Mouse (Mus musculus) heart, embryonic 15.5 days (tissue): ENCODE measurements at regions not wholly inside any gene's neighbourhood (a gene's known extent, or its start where the extent isn't known, plus 50 kb on each side); places are given as distances from the start of the nearest gene placed in this dataset.

ENCODE experiments used
- ATAC-seq: fragments of 200-750 bp; cut with Nextera tagmentation; replicated peaks from 2 replicates; pipeline ENCODE4 v1.8.0; 2017; ENCODE audit warnings: low read depth, moderate TSS enrichment; ENCODE audit not compliant: insufficient number of reproducible peaks, insufficient read depth, low FRiP score
- H3K27ac ChIP-seq: fragments of 300-500 bp; sonication (generic); 2 replicates; pipeline ENCODE4 v1.5.1; 2015; ENCODE audit warnings: mild to moderate bottlenecking, inconsistent platforms
- H3K27me3 ChIP-seq: fragments of 300-500 bp; sonication (generic); 2 replicates; pipeline ENCODE4 v1.6.1; 2015; ENCODE audit warnings: inconsistent platforms
- H3K36me3 ChIP-seq: fragments of 300-500 bp; sonication (generic); 2 replicates; pipeline ENCODE4 v1.6.1; 2015; ENCODE audit warnings: mild to moderate bottlenecking, inconsistent platforms
- H3K4me1 ChIP-seq: fragments of 300-500 bp; sonication (generic); replicated peaks from 2 replicates; pipeline ENCODE4 v1.6.1; 2015; ENCODE audit warnings: inconsistent platforms
- H3K4me2 ChIP-seq: fragments of 300-500 bp; sonication (generic); 2 replicates; pipeline ENCODE4 v1.6.1; 2015; ENCODE audit warnings: inconsistent platforms, mild to moderate bottlenecking, moderate library complexity
- H3K4me3 ChIP-seq: fragments of 300-500 bp; sonication (generic); 2 replicates; pipeline ENCODE4 v1.5.1; 2015; ENCODE audit warnings: mild to moderate bottlenecking, inconsistent platforms
- H3K9ac ChIP-seq: fragments of 300-500 bp; sonication (generic); 2 replicates; pipeline ENCODE4 v1.6.1; 2015; ENCODE audit warnings: mild to moderate bottlenecking, inconsistent platforms
- H3K9me3 ChIP-seq: fragments of 300-500 bp; sonication (generic); replicated peaks from 2 replicates; pipeline ENCODE4 v1.6.1; 2016; ENCODE audit warnings: inconsistent platforms
- WGBS: fragments of 180-500 bp; shearing (Covaris S2); methylation state at CpG from one replicate; pipeline ENCODE4 v1.1.7; 2015; ENCODE audit warnings: mixed read lengths; 5-methylcytosine and 5-hydroxymethylcytosine counted together

- WGBS: 61% methylated on average over 3 of the region's 3 CpGs
- Histone ChIP-seq H3K9ac (no peak overlapping the region), H3K36me3 (no peaks in the 10 kb centered on the region), H3K4me2 (no peak overlapping the region), H3K9me3 (no peaks in the 10 kb centered on the region), H3K27ac (no peak overlapping the region), H3K4me1 (no peaks in the 10 kb centered on the region), H3K4me3 (no peak overlapping the region), H3K27me3 (no peaks in the 10 kb centered on the region)
- ATAC-seq: no peak
Measured at GRCm38 (mm10) chr6:81323690-81324089, 599.8 kb upstream of the Gcfc2 start.

- Histone ChIP-seq H3K27me3 (no peaks in the 10 kb centered on the region), H3K36me3 (no peaks in the 10 kb centered on the region), H3K27ac (no peak overlapping the region), H3K4me1 (no peaks in the 10 kb centered on the region), H3K9ac (no peak overlapping the region), H3K4me2 (no peak overlapping the region), H3K9me3 (no peaks in the 10 kb centered on the region), H3K4me3 (no peak overlapping the region)
- 79% methylated on average over 7 of the region's 7 CpGs for WGBS
- no peak for ATAC-seq
Measured at GRCm38 (mm10) chr6:81363969-81364529, 559.4 kb upstream of the Gcfc2 start.

DNA sequence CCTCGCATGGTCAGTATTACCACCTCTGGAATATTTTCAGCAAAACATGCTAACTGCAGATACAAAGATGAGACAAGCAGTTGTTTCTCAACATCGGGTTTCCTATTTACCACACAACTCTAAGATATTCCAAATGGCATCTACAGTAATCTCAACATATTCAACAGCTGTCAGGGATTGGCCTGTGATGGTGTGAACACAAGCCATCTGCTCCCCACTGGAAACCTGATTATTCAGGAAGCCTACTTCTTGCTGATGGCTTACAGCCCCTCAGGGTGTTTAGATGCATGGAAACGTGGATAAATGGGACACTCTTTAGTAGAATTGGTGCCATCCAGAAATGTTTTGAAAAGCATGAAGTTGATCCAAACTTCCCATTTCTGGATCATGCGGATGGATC, 535.0 kb upstream of the Gcfc2 start:
- Histone ChIP-seq H3K27ac (no peak overlapping the region), H3K27me3 (no peaks in the 10 kb centered on the region), H3K4me1 (no peaks in the 10 kb centered on the region), H3K9me3 (no peaks in the 10 kb centered on the region), H3K4me2 (no peak overlapping the region), H3K9ac (no peak overlapping the region), H3K36me3 (no peaks in the 10 kb centered on the region), H3K4me3 (no peak overlapping the region)
- 70% methylated on average over 4 of the region's 4 CpGs for WGBS
- no peak for ATAC-seq

GRCm38 (mm10) chr6:81403122-81403521, 520.3 kb upstream of the Gcfc2 start:
- Histone ChIP-seq H3K9me3 (no peaks in the 10 kb centered on the region), H3K4me3 (no peak overlapping the region), H3K4me2 (no peak overlapping the region), H3K27ac (no peak overlapping the region), H3K27me3 (no peaks in the 10 kb centered on the region), H3K4me1 (no peaks in the 10 kb centered on the region), H3K9ac (no peak overlapping the region), H3K36me3 (no peaks in the 10 kb centered on the region)
- ATAC-seq: no peak

DNA sequence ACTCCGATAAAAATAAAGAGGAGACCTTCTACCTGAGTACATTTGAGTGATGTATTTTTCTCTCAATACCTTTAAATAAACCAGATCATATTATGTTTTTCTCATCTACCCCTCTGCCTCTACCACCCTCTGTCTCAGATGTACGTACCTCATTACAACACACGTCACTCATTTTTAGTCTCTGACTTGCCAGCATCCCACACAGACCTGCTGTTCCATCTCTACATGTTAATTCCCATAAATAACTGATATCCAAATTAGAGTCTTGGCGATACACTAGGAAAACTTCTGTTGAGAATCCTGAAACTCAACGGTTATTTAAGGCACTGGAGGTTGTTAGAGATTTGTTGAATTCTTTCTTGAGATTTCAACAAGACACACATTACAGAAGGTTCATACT, 509.9 kb upstream of the Gcfc2 start:
- Histone ChIP-seq H3K9me3 (no peaks in the 10 kb centered on the region), H3K9ac (no peak overlapping the region), H3K4me3 (no peak overlapping the region), H3K27ac (no peak overlapping the region), H3K4me1 (no peaks in the 10 kb centered on the region), H3K4me2 (no peak overlapping the region), H3K36me3 (no peaks in the 10 kb centered on the region), H3K27me3 (no peaks in the 10 kb centered on the region)
- WGBS: 77% methylated on average over 5 of the region's 5 CpGs
- no peak for ATAC-seq

GRCm38 (mm10) chr6:81434745-81435144, 488.7 kb upstream of the Gcfc2 start:
- H3K9ac ChIP-seq: no peak overlapping the region
- ATAC-seq: no peak
- H3K4me3 ChIP-seq: no peak overlapping the region
- no peaks in the 10 kb centered on the region for H3K4me1 ChIP-seq
- no peaks in the 10 kb centered on the region for H3K27me3 ChIP-seq
- no peaks in the 10 kb centered on the region for H3K9me3 ChIP-seq
- 71% methylated on average over 6 of the region's 6 CpGs for WGBS
- no peak overlapping the region for H3K27ac ChIP-seq
- H3K36me3 ChIP-seq: no peaks in the 10 kb centered on the region
- no peak overlapping the region for H3K4me2 ChIP-seq

DNA sequence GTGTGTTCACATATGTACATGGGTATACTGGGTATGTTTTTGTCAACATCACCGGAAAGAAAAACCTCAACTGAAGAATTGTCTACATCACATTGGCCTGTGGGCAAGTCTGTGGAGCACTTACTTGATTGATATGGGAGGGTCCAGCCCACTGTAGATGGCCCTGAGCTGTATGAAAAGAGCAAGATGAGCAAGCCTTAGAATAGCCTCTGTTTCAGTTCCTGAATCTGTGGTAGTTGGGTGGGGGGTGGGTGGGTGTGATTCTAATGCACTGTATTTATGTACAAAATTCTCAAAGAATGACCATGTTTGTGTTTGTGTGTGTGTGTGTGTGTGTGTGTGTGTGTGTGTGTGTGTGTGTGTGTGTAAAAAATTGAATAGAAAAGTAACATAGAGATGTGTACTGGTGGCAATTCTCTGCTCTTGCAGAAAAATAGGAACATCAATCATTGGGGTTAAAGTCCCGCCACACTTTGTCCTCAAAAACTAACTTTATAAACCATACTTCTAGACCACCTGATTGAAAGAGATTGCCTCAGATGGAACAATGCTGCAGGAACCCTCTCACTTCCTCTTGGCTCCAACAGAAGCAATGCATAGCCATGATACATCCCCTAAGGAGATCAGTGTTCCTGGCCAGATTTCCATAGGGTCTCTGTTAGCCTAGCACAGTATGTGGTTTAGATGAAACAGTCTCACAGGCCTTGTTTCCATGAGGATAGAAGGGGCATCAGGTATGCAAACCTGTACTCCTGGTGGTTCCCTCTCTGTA, 484.3 kb upstream of the Gcfc2 start:
- H3K27me3 ChIP-seq: no peaks in the 10 kb centered on the region
- ATAC-seq: no peak
- WGBS: 88% methylated on average over 2 of the region's 2 CpGs
- H3K4me1 ChIP-seq: no peaks in the 10 kb centered on the region
- H3K9me3 ChIP-seq: no peaks in the 10 kb centered on the region
- no peak overlapping the region for H3K4me2 ChIP-seq
- no peak overlapping the region for H3K27ac ChIP-seq
- H3K36me3 ChIP-seq: no peaks in the 10 kb centered on the region
- H3K4me3 ChIP-seq: no peak overlapping the region
- no peak overlapping the region for H3K9ac ChIP-seq

GRCm38 (mm10) chr6:81441396-81441795, 482.1 kb upstream of the Gcfc2 start:
- no peaks in the 10 kb centered on the region for H3K9me3 ChIP-seq
- H3K36me3 ChIP-seq: no peaks in the 10 kb centered on the region
- no peak overlapping the region for H3K9ac ChIP-seq
- no peaks in the 10 kb centered on the region for H3K4me1 ChIP-seq
- H3K4me3 ChIP-seq: no peak overlapping the region
- H3K27me3 ChIP-seq: no peaks in the 10 kb centered on the region
- no peak for ATAC-seq
- no peak overlapping the region for H3K27ac ChIP-seq
- H3K4me2 ChIP-seq: no peak overlapping the region

- ATAC-seq: no peak
- H3K27me3 ChIP-seq: no peaks in the 10 kb centered on the region
- H3K4me2 ChIP-seq: no peak overlapping the region
- H3K4me1 ChIP-seq: no peaks in the 10 kb centered on the region
- H3K27ac ChIP-seq: no peak overlapping the region
- no peaks in the 10 kb centered on the region for H3K9me3 ChIP-seq
- no peaks in the 10 kb centered on the region for H3K36me3 ChIP-seq
- no peak overlapping the region for H3K4me3 ChIP-seq
- 85% methylated on average over 1 of the region's 1 CpGs for WGBS
- no peak overlapping the region for H3K9ac ChIP-seq
Measured at GRCm38 (mm10) chr6:81446019-81446800, 477.3 kb upstream of the Gcfc2 start.

DNA sequence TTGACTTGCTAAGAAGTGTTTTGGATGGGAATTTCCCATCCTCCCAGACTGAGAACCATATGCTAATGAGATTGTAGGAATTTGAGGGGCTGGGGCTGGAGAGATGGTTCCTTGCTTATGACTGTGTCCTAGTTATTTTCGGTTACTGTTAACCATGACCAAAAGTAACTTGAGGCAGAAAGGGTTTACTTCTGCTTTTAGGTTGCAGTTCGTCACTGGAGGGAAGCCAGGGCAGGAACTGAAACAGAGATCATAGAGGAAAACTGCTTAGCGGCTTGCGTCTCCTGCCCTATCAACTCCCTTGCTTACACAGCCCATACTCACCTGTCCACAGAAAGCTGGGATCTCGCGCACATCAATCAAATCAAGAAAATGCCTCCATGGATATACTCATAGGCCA, 475.8 kb upstream of the Gcfc2 start:
- 84% methylated on average over 6 of the region's 6 CpGs for WGBS

DNA sequence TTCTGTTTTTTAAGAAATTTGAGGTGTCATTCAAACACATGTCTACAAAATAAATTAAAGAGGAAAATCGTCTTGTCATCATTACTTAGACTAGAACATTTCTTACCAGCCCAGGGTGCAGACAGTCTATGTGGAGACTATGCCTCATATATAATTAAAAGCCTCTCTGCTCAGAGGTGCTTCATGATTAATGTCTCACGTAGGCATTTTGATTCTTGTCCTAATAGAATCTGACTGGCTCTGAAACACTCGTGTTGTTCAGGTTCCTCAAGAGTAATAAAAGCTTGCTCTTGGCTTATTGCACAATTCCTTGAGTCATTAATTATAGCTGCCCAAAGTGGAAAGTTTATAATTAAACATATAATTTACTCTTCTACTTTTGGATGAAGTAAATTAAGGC, 475.1 kb upstream of the Gcfc2 start:
- WGBS: 71% methylated on average over 3 of the region's 3 CpGs

More for the DNA sequence above, 475.8 kb upstream of the Gcfc2 start:
- Histone ChIP-seq H3K4me3 (no peak overlapping the region), H3K27ac (no peak overlapping the region), H3K4me2 (no peak overlapping the region), H3K4me1 (no peaks in the 10 kb centered on the region), H3K9ac (no peak overlapping the region), H3K27me3 (no peaks in the 10 kb centered on the region), H3K9me3 (no peaks in the 10 kb centered on the region), H3K36me3 (no peaks in the 10 kb centered on the region)
- no peak for ATAC-seq

More for the DNA sequence above, 475.1 kb upstream of the Gcfc2 start:
- Histone ChIP-seq H3K27ac (no peak overlapping the region), H3K27me3 (no peaks in the 10 kb centered on the region), H3K4me2 (no peak overlapping the region), H3K4me3 (no peak overlapping the region), H3K36me3 (no peaks in the 10 kb centered on the region), H3K9ac (no peak overlapping the region), H3K4me1 (no peaks in the 10 kb centered on the region), H3K9me3 (no peaks in the 10 kb centered on the region)
- no peak for ATAC-seq
